Mouse (Mus musculus) cerebellum, postnatal 14 days (tissue): ENCODE measurements around the gene Hjurp.

ENCODE experiments used
- DNase-seq, 2 experiments: peaks; one replicate each; pipeline ENCODE4 v3.0.0; 2021; ENCODE audit warnings: mixed read lengths in 2 of 2

Hjurp gene

DNA sequence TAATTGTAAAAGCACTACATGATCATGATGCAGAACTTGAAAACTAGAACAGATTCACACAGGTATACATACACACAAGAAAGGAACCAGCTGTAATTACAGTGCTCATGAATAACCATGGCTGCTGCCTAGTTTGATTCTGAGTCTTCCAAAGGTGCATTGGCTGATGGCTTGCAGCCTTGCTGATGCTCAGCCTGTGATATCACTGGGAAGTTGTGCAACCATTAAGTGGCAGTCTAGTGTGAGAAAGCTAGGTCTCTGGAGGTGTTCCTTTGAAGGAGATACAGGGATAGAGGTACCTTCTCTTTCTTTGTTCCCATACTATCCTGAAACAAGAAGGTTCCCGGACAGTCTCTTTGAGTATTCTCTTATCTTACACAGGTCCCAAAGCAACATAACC lies 58.4 kb downstream of the Hjurp start:
- DNase-seq: no peak

DNA sequence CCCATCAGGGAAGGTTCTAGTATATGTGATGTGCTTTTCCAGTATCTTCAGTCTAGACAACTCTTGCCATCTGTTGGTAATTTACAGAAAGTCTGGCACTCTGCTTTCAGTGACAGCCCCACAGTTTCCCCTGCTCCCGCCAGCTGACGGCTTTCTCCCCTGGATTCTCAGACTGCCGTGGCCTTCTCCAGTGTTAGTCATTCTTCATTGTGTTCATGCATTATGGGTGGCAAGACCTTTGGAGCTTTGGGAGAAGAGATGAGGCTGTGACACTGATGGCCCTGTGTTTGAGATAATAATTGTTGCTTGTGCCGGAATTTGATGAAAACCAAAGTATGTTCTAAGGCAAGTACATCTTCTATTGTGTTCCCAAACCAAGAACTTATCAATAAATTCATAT lies 58.8 kb downstream of the Hjurp start:
- no peak for DNase-seq

DNA sequence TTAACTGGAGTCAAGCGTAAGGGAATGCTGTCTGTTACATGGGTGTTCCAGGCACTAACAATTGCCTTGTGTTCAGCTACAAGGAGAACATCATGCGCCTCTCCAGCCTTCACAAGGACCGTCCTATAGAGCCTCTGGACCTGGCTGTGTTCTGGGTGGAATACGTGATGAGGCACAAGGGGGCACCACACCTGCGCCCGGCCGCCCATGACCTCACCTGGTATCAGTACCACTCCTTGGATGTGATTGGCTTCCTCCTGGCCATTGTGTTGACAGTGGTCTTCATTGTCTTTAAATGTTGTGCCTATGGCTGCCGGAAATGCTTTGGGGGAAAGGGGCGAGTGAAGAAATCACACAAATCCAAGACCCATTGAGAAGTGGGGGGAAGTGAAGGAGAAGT lies 59.4 kb downstream of the Hjurp start:
- no peak for DNase-seq

DNA sequence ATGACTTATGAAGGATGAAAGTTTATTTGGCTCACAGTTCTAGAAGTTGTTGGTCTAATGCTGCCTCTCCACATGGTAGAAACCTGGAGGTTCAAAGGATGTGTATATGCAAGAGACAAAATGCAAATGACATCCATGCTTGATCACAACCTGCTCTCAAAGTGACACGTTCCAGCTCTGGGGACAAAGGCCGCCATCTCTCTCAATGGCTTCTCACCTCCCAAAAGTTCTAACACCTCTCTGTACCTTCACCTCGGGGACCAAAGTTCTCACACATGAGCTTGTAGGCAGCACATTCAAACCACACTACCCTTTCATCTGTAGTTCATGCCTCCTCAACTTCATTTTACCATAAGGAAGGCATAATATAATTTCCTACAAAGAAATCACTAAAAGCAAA lies 59.9 kb downstream of the Hjurp start:
- DNase-seq: no peak

DNA sequence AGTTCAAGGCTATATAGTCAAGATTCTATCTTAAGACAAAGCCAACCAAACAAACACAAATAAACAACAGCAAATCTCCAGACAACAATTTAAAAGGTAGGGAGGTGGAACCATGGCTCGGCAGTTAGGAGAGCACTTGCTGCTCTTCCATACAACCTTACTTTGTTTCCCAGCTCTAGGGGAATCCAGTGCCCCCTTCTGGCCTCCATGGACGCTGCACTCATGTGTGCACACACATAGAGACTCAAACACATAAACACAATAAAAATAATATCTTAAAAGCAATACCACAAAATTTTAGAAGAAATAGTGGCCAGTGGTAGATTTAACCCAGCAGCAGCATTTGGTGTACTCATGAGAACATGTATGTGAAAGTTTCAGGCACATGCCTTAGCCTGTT lies 60.3 kb downstream of the Hjurp start:
- no peak for DNase-seq

DNA sequence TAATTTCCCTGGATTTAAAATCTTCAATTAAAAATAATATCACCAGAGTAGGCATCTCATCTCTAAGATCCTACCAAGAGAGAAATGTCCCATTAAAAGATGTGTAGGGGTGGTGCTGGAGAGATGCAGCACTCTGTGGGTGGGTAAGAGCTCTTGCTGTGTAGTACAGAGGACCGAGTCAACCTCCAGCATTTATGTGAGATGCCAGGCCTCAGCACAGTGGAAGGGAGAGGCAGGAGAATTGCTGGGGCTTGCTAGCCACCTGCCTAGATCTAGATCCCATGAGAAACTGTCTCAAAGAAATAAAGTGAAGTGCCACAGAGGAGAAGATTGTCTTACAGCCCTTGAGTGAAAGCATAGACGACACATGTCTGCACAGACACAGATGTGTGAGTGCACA lies 60.9 kb downstream of the Hjurp start:
- DNase-seq: no peak

DNA sequence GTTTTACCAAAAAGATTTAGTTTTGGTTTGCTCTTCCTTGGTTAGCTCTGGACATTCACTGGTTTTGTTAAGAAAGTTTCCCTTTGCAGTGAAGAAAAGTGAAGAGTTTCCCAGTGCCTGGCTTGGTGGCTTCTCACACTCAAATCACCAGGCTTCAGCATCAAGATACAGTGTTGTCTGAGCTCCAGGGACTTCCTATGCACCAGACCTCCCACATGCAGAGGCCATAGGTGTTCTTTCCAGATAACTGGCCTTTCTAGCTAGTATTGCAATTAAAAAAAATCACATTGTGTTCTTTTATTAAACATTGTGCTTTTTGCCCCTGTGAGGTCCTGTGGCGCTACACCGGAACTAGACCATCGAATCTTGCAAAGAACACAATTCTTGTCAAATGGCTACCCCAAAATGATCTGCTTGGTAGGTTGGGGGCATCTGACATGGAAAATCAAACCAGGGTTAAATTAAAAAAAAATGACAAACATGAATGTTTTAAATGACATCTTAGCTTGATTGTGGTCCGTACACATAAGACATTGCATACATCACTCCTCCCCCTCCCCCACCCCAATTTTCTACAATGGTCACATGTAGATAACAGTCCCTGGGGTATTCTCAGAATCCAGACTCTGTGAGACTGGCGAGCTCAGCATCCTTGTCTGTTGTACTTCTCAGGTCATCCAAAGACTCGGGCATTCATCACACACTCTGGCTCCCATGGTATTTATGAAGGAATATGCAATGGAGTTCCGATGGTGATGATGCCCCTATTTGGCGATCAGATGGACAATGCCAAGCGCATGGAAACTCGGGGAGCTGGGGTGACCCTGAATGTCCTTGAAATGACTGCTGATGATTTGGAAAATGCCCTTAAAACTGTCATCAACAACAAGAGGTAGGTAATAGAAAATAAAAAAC lies 61.7 kb downstream of the Hjurp start:
- no peak for DNase-seq

DNA sequence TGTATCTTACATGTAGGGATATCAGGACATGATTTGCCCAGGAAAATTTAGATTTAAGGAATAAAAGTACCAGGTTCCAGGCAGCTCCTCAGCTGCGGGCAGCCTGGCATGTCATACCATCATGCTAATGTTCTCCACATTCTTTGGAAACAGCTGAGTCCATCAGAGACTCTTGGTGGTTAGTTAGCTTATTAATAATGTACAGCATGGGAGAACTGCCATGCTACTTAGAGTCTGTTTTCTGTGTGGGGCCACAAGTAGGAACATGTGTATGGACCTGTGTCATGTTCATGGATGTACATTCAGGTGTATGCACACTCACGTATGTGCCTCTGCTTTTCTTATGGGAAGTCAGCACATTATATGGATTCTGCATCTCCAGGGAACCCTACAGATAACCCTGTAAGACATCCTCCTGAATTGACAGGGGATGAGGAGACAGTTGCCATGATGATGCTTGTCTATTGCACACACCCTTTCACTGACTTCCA lies 62.9 kb downstream of the Hjurp start:
- no peak for DNase-seq

DNA sequence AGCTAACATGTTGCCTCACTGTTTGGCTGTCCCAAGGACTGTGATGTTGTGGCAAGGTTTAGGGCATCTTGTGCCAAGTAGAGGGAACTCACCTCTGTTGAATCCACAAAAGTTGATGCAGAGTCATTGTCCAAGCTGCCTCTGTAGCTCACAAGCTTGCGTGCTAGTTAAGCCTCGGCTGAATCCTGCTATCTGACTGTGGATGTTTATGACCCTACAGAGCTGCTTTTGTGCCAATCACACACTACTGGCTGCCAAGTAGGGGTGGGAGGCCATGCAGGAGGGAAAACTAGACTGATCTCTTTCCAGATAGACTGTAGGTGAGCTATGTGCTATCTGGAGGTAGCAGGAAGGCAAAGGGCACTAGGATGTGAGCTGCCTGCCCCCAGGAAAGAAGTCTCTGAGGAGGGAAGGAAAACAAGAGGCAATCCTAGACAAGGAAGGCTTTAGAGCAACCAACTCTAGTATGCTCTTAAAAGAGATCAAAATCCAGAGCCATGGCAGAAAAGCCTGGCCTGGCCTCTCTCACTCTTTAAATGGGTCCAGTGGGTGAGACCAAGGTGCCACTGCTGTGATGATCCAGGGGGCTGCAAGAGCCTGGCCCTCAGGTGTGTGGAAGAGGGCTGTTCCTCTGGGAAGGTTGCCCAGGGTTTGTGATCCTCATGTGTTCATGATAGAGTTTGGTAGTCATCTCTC lies 63.5 kb downstream of the Hjurp start:
- no peak for DNase-seq

DNA sequence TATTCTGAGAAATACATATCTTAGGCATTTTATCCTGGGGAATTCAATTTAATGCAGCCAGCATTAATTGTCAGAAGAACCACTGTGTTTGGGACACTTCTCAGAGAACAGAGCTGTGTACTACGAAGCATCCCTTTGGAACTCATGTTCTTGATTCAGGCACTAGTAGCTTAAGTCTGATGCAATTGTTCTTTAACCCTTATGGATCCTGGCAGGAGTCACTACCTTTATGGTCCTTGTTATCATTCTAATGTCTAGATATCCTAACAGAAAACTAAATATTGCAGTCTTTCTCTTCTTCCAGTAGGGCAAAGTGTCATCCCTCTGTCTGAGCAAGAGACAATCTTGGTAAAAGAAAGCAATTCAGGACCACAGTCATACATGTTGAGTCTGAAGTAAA lies 64.4 kb downstream of the Hjurp start:
- DNase-seq: no peak
